Mouse (Mus musculus) megakaryocyte, adult 5-6 weeks (primary cell): ENCODE results near the gene Gm3015. TPM values are rescaled to one million over a fixed set of nuclear protein-coding genes. Genes with fewer than 3 reads are reported as not detected.
"Not testable (repeated sequence)": the region's sequence is repeated elsewhere in the genome, so short reads cannot be mapped to it uniquely, and the experiment has no call there.

Source experiments
- ATAC-seq: 2 replicates; pipeline ENCODE4 v1.8.0; 2016; ENCODE audit warnings: mild to moderate bottlenecking, inconsistent platforms; ENCODE audit not compliant: poor library complexity, severe bottlenecking
- total RNA-seq, 2 experiments: library from RNA; stranded (forward) in 1 of 2; stranded (reverse) in 1 of 2; fragments of 153-499, 151-499 nt in 1 of 2; fragments of 221-1000, 200-1000 nt in 1 of 2; gene quantifications; 2 replicates each; pipeline versions ENCODE4 v1.2.3 to v1.2.4; 2015 to 2017

Gene Gm3015
- total RNA-seq (2015) (not detected in 2 replicates), total RNA-seq (2017) (not detected in 2 replicates)

- not testable (repeated sequence) for ATAC-seq
These were observed at the start of gene Gm3015 for GRCm38 (mm10) chr14:42768721-42769120. Gene Gm3015 (minus strand): TSS chr14:42768821.

GRCm38 (mm10) chr14:42797887-42798286 is 29.3 kb upstream of the Gm3015 start, which contains the start of gene Gm10377:
Gene Gm10377 (minus strand): TSS chr14:42797987.
- not testable (repeated sequence) for ATAC-seq

Other genes starting within 250 kb of the Gm3015 start
- not detected in 2 replicates for gene Gm8024, start 244.5 kb downstream of the Gm3015 start, total RNA-seq (2015)
- gene Gm8024, start 244.5 kb downstream of the Gm3015 start, total RNA-seq (2017) = not detected in 2 replicates
- not detected in 2 replicates for gene Gm17124, start 168.9 kb downstream of the Gm3015 start, total RNA-seq (2015)
- gene Gm17124, start 168.9 kb downstream of the Gm3015 start, total RNA-seq (2017) = not detected in 2 replicates
- gene Gm3633, start 126.9 kb downstream of the Gm3015 start, total RNA-seq (2015) = not detected in 2 replicates
- gene Gm3633, start 126.9 kb downstream of the Gm3015 start, total RNA-seq (2017) = not detected in 2 replicates
- not detected in 2 replicates for gene Gm10378, start 112.9 kb downstream of the Gm3015 start, total RNA-seq (2015)
- gene Gm10378, start 112.9 kb downstream of the Gm3015 start, total RNA-seq (2017) = not detected in 2 replicates
- not detected in 2 replicates for gene Gm10377, start 29.2 kb upstream of the Gm3015 start, total RNA-seq (2015)
- gene Gm10377, start 29.2 kb upstream of the Gm3015 start, total RNA-seq (2017) = not detected in 2 replicates
- not detected in 2 replicates for gene Gm21977, start 84.7 kb upstream of the Gm3015 start, total RNA-seq (2015)
- not detected in 2 replicates for gene Gm21977, start 84.7 kb upstream of the Gm3015 start, total RNA-seq (2017)
- not detected in 2 replicates for gene Gm8082, start 224.8 kb upstream of the Gm3015 start, total RNA-seq (2015)
- not detected in 2 replicates for gene Gm8082, start 224.8 kb upstream of the Gm3015 start, total RNA-seq (2017)
- gene Gm10376, start 246.8 kb upstream of the Gm3015 start, total RNA-seq (2015) = not detected in 2 replicates
- not detected in 2 replicates for gene Gm10376, start 246.8 kb upstream of the Gm3015 start, total RNA-seq (2017)